Mouse (Mus musculus) liver, postnatal 0 days (tissue): ENCODE measurements around the gene Jkamp. TPM values are rescaled to one million over a fixed set of nuclear protein-coding genes. Genes with fewer than 3 reads are reported as not detected.
A peak's percentile ranks its signal among the peaks of the same experiment; 100 is the strongest.

ENCODE experiments used
- ATAC-seq: fragments of 200-750 bp; cut with Nextera tagmentation; 2 replicates; pipeline ENCODE4 v1.8.0; 2017; ENCODE audit warnings: mild to moderate bottlenecking, moderate library complexity
- DNase-seq: peaks from one replicate; pipeline ENCODE4 v3.0.0-alpha.2; 2016
- H3K27ac ChIP-seq: fragments of 300-500 bp; sonication (generic); 2 replicates; pipeline ENCODE4 v1.5.1; 2014; ENCODE audit warnings: antibody characterized with exemption, moderate library complexity, mild to moderate bottlenecking, low read depth
- H3K27me3 ChIP-seq: fragments of 300-500 bp; sonication (generic); 2 replicates; pipeline ENCODE4 v1.6.1; 2014; ENCODE audit warnings: low read length, control low read depth, mixed read lengths; ENCODE audit not compliant: insufficient read depth
- H3K36me3 ChIP-seq: fragments of 300-500 bp; sonication (generic); replicated peaks from 2 replicates; pipeline ENCODE4 v1.6.1; 2014; ENCODE audit warnings: mild to moderate bottlenecking, control low read depth, low read length, moderate library complexity, mixed read lengths; ENCODE audit not compliant: insufficient read depth
- H3K4me1 ChIP-seq: fragments of 300-500 bp; sonication (generic); 2 replicates; pipeline ENCODE4 v1.6.1; 2014; ENCODE audit warnings: antibody characterized with exemption, mild to moderate bottlenecking, control low read depth; ENCODE audit not compliant: insufficient read depth
- H3K4me2 ChIP-seq: fragments of 300-500 bp; sonication (generic); 2 replicates; pipeline ENCODE4 v1.6.1; 2014; ENCODE audit warnings: low read depth, mild to moderate bottlenecking, low read length, moderate library complexity, mixed read lengths
- H3K4me3 ChIP-seq: fragments of 300-500 bp; sonication (generic); 2 replicates; pipeline ENCODE4 v1.5.1; 2014; ENCODE audit warnings: low read depth, low read length
- H3K9ac ChIP-seq: fragments of 300-500 bp; sonication (generic); replicated peaks from 2 replicates; pipeline ENCODE4 v1.6.1; 2014; ENCODE audit warnings: mild to moderate bottlenecking, moderate library complexity
- H3K9me3 ChIP-seq: fragments of 300-500 bp; sonication (generic); 2 replicates; pipeline ENCODE4 v1.6.1; 2016; ENCODE audit warnings: mild to moderate bottlenecking, control low read depth, low read length, mixed read lengths
- CTCF ChIP-seq: sonication (generic); IDR thresholded peaks from 2 replicates; pipeline ENCODE4 v1.5.1; 2016; ENCODE audit warnings: antibody characterized with exemption, low read depth
- EP300 ChIP-seq: IDR thresholded peaks from 2 replicates; pipeline ENCODE4 v1.6.1; 2016; ENCODE audit warnings: antibody characterized with exemption, low read depth, mild to moderate bottlenecking
- WGBS: fragments of 180-500 bp; shearing (Covaris S2); extraction: QIAGEN DNeasy Blood & Tissue Kit; methylation state at CpG from one replicate; pipeline ENCODE4 v1.1.7; 2014; ENCODE audit not compliant: insufficient replicate concordance; 5-methylcytosine and 5-hydroxymethylcytosine counted together
- polyA plus RNA-seq: library from polyadenylated mRNA; unstranded; fragments of >200 nt; fragmentation: Nextera tagmentation; extraction: Ambion mirVana; gene quantifications from 2 replicates; pipeline ENCODE4 v1.2.1, GENCODE M21; 2015

The Jkamp gene
- polyA plus RNA-seq, 1 experiment from 2014 or later: 28.6 TPM

- peaks cover 6% of the 10 kb centered on the region; the same call in 1 of the 2 replicates for H3K36me3 ChIP-seq
- DNase-seq: no peak
- TF ChIP-seq EP300 (no peak), CTCF (no peak)
- peaks cover 13% of the 10 kb centered on the region for H3K4me1 ChIP-seq
- H3K4me3 ChIP-seq: peak overlapping the region; percentile 62
- H3K9ac ChIP-seq: no peak overlapping the region
- no peak overlapping the region for H3K27ac ChIP-seq
- peaks cover 7% of the 10 kb centered on the region; the same call in 1 of the 2 replicates for H3K9me3 ChIP-seq
- ATAC-seq: peak; percentile 58
- peak overlapping the region; percentile 86 for H3K4me2 ChIP-seq
- WGBS: 6% methylated on average over 38 of the region's 40 CpGs
- H3K27me3 ChIP-seq: peaks cover 29% of the 10 kb centered on the region
These were observed 15.6 kb upstream of the Jkamp start for GRCm38 (mm10) chr12:72069626-72070326.

- WGBS: under 1% methylated on average over 94 of the region's 94 CpGs
- peak within 1 kb of the TSS; percentile 40; the same call in 1 of the 2 replicates for H3K9ac ChIP-seq
- ATAC-seq (peak; percentile 82), DNase-seq (peak; percentile 83)
- peaks cover 29% of the 10 kb centered on the region for H3K27me3 ChIP-seq
- H3K9me3 ChIP-seq: peaks cover 7% of the 10 kb centered on the region; the same call in 1 of the 2 replicates
- peaks cover 13% of the 10 kb centered on the region for H3K4me1 ChIP-seq
- TF ChIP-seq EP300: no peak
- peak; percentile 83 for TF ChIP-seq CTCF
- peak within 1 kb of the TSS; percentile 62 for H3K4me3 ChIP-seq
- H3K36me3 ChIP-seq: peaks cover 10% of the 10 kb centered on the region; the same call in 1 of the 2 replicates
- peak within 1 kb of the TSS; percentile 86 for H3K4me2 ChIP-seq
- no peak within 1 kb of the TSS for H3K27ac ChIP-seq
These were observed 14.8 kb upstream of the Jkamp start, which contains the start of gene Gpr135 for GRCm38 (mm10) chr12:72070327-72071269. Gpr135 (minus strand) TSS chr12:72071125.

DNA sequence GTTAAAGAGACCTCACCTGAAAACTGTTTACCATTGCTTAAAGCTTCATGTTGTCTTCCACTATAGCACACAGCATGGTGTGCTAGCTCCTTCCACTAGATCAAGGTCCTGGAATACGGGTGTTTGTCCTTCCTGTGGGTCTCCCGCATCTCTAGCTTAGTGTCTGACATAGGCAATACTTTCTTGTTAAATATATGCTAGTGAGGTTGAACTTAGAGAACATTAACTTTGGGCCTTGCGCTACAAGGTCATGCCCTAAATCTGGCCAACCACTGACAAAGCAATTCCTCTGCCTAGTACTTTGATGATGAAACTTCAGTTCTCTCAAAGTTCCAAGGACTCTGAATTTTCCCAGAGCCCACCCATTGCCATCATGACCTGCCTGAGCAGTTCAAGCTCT lies 7.1 kb upstream of the Jkamp start:
- no peak overlapping the region; the same call in 1 of the 2 replicates for H3K4me2 ChIP-seq
- H3K9me3 ChIP-seq: peaks cover 7% of the 10 kb centered on the region; the same call in 1 of the 2 replicates
- DNase-seq (no peak), ATAC-seq (peak; percentile 80)
- peak overlapping the region; percentile 34; the same call in 1 of the 2 replicates for H3K27ac ChIP-seq
- no peaks in the 10 kb centered on the region for H3K27me3 ChIP-seq
- peak; percentile 24; the same call in 1 of the 2 replicates for TF ChIP-seq EP300
- no peak for TF ChIP-seq CTCF
- H3K9ac ChIP-seq: no peak overlapping the region
- WGBS: 58% methylated on average over 3 of the region's 3 CpGs
- H3K4me1 ChIP-seq: peaks cover 6% of the 10 kb centered on the region; the same call in 1 of the 2 replicates
- no peak overlapping the region for H3K4me3 ChIP-seq
- H3K36me3 ChIP-seq: peaks cover 10% of the 10 kb centered on the region; the same call in 1 of the 2 replicates

GRCm38 (mm10) chr12:72081961-72082360 lies 3.4 kb upstream of the Jkamp start:
- Histone ChIP-seq H3K4me3 (no peak overlapping the region), H3K9ac (no peak overlapping the region), H3K27me3 (no peaks in the 10 kb centered on the region), H3K36me3 (no peaks in the 10 kb centered on the region), H3K4me2 (peak overlapping the region; percentile 53), H3K27ac (no peak overlapping the region), H3K9me3 (no peaks in the 10 kb centered on the region), H3K4me1 (peaks cover 18% of the 10 kb centered on the region)
- ATAC-seq (no peak), DNase-seq (no peak)
- WGBS: 60% methylated on average over 3 of the region's 3 CpGs
- TF ChIP-seq EP300 (no peak), CTCF (no peak)

GRCm38 (mm10) chr12:72082370-72082769 lies 3.0 kb upstream of the Jkamp start:
- TF ChIP-seq EP300 (no peak), CTCF (no peak)
- 33% methylated on average over 18 of the region's 18 CpGs for WGBS
- Histone ChIP-seq H3K9me3 (no peaks in the 10 kb centered on the region), H3K27me3 (no peaks in the 10 kb centered on the region), H3K4me1 (peaks cover 18% of the 10 kb centered on the region), H3K9ac (no peak overlapping the region), H3K4me2 (peak overlapping the region; percentile 53), H3K27ac (no peak overlapping the region), H3K4me3 (no peak overlapping the region), H3K36me3 (no peaks in the 10 kb centered on the region)
- ATAC-seq: no peak
- peak; percentile 43 for DNase-seq
